Mouse (Mus musculus) neural tube, embryonic 11.5 days (tissue): ENCODE data around the gene Nagk. TPM values are rescaled to one million over a fixed set of nuclear protein-coding genes. Genes with fewer than 3 reads are reported as not detected.

Source experiments
- ATAC-seq: fragments of 200-750 bp; cut with Nextera tagmentation; 2 replicates; pipeline ENCODE4 v1.8.0; 2017; ENCODE audit warnings: moderate number of reproducible peaks, mild to moderate bottlenecking, moderate TSS enrichment, moderate library complexity; ENCODE audit not compliant: insufficient read depth, low FRiP score, low TSS enrichment
- DNase-seq: peaks from one replicate; pipeline ENCODE4 v3.0.0-alpha.2; 2015; ENCODE audit warnings: low spot score
- H3K27ac ChIP-seq: fragments of 300-500 bp; sonication (generic); 2 replicates; pipeline ENCODE4 v1.5.1; 2014; ENCODE audit warnings: low read depth, mild to moderate bottlenecking, low read length
- H3K27me3 ChIP-seq: fragments of 300-500 bp; sonication (generic); 2 replicates; pipeline ENCODE4 v1.6.1; 2014; ENCODE audit warnings: mild to moderate bottlenecking, low read length, mixed read lengths; ENCODE audit not compliant: control insufficient read depth, insufficient read depth
- H3K36me3 ChIP-seq: fragments of 300-500 bp; sonication (generic); 2 replicates; pipeline ENCODE4 v1.6.1; 2014; ENCODE audit warnings: mild to moderate bottlenecking, low read length, moderate library complexity, mixed read lengths; ENCODE audit not compliant: control insufficient read depth, insufficient read depth
- H3K4me1 ChIP-seq: fragments of 300-500 bp; sonication (generic); 2 replicates; pipeline ENCODE4 v1.6.1; 2014; ENCODE audit warnings: low read length, mixed read lengths; ENCODE audit not compliant: control insufficient read depth, insufficient read depth
- H3K4me2 ChIP-seq: fragments of 300-500 bp; sonication (generic); 2 replicates; pipeline ENCODE4 v1.6.1; 2014; ENCODE audit warnings: low read depth, mild to moderate bottlenecking, moderate library complexity
- H3K4me3 ChIP-seq: fragments of 300-500 bp; sonication (generic); 2 replicates; pipeline ENCODE4 v1.5.1; 2014; ENCODE audit warnings: low read depth, low read length
- H3K9ac ChIP-seq: fragments of 300-500 bp; sonication (generic); 2 replicates; pipeline ENCODE4 v1.6.1; 2014; ENCODE audit warnings: mild to moderate bottlenecking, low read length
- H3K9me3 ChIP-seq: fragments of 300-500 bp; sonication (generic); 2 replicates; pipeline ENCODE4 v1.6.1; 2016; ENCODE audit warnings: low read length; ENCODE audit not compliant: control insufficient read depth
- WGBS: fragments of 180-500 bp; shearing (Covaris S2); extraction: QIAGEN DNeasy Blood & Tissue Kit; methylation state at CpG from one replicate; pipeline ENCODE4 v1.1.7; 2014; 5-methylcytosine and 5-hydroxymethylcytosine counted together
- polyA plus RNA-seq: library from polyadenylated mRNA; unstranded; fragments of >200 nt; fragmentation: Nextera tagmentation; extraction: Ambion mirVana; gene quantifications from 2 replicates; pipeline ENCODE4 v1.2.1, GENCODE M21; 2014

Gene Nagk
- polyA plus RNA-seq: 36.1 and 36.4 TPM in 2 replicates

DNA sequence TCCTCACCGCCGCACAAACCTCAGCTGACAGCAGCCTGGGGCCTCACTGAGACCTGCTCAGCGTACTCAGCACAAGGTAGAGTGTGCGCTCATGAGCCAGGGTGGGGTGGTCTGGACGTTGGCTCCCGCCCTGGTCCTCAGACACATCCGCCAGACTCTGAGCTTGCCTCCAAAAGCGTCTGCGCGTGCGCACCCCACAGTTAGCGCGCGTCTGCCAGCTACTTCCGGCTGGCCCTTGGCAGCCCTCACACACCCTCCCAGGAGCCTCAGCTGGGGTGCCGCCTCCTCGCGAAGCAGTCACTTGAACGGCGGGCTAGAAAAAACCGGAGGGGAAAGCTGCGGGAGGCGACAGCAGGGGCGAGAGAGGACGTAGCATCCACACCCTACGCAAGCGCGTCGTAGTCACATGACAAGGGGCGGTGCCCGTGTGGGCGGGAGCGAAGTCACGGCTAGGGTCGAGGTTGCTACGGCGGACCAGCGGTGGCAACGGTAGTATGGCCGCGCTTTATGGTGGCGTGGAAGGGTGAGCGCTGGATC is at the start of gene Nagk:
Nagk (plus strand) TSS at position 223 of the 537 bp plus-strand sequence.
- Histone ChIP-seq H3K27ac (peak within 1 kb of the TSS; percentile 89), H3K4me2 (peak within 1 kb of the TSS; percentile 91), H3K4me3 (peak within 1 kb of the TSS; percentile 62), H3K9me3 (no peaks in the 10 kb centered on the region), H3K27me3 (no peaks in the 10 kb centered on the region), H3K9ac (peak within 1 kb of the TSS; percentile 81), H3K36me3 (no peaks in the 10 kb centered on the region), H3K4me1 (0 out of 2 replicates have a peak, but pooled peaks cover 7% of the 10 kb centered on the region)
- peak; percentile 92 for DNase-seq
- ATAC-seq: peak; percentile 97
- under 1% methylated on average over 43 of the region's 43 CpGs for WGBS

DNA sequence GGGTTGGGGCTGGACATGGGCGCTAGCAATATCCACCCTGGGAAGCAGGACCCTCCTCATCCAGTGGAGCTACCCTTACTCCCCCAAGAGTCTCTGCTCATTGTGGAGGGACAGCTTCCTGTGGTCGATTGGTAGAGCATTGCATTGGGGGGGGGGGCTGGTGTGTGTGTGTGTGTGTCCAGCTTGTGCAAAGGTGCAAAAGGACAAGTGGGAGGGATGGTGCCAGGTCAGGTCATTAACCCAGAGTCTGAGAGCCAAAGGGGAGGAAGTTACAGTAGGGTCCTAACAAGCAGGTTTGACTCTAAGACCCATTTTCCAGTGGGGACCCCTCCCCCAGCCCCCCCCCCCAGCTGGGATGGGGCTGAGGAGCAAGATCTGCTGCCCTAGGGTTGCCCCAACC is 49.3 kb upstream of the Nagk start:
- Histone ChIP-seq H3K4me1 (no peaks in the 10 kb centered on the region), H3K4me2 (no peak overlapping the region), H3K36me3 (no peaks in the 10 kb centered on the region), H3K9ac (no peak overlapping the region), H3K27me3 (no peaks in the 10 kb centered on the region), H3K9me3 (no peaks in the 10 kb centered on the region), H3K4me3 (no peak overlapping the region), H3K27ac (no peak overlapping the region)
- DNase-seq (no peak), ATAC-seq (no peak)
- WGBS: 51% methylated on average over 2 of the region's 2 CpGs

DNA sequence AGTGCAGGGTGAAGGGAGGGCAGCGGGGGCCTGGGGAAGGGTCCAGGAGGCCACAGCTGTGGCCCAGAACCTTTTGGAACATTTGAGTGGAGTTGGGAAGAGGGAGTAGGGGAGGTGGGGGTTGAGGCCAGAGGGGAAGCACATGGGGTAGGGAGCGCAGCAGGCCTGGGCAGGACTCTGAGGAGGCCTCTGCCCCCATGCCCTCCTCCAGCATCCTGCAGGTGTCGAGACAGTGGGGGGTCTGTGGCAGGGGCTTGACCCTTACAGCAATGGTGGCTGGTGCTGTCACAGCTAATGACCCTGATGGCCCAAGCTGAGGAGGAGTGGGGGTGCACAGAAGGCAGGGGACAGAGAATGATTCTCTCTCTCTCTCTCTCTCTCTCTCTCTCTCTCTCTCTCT is 45.5 kb upstream of the Nagk start:
- no peak overlapping the region for H3K4me3 ChIP-seq
- ATAC-seq (no peak), DNase-seq (no peak)
- H3K36me3 ChIP-seq: no peaks in the 10 kb centered on the region
- no peak overlapping the region for H3K4me2 ChIP-seq
- no peak overlapping the region for H3K27ac ChIP-seq
- peaks cover 4% of the 10 kb centered on the region; the same call in 1 of the 2 replicates for H3K27me3 ChIP-seq
- H3K9me3 ChIP-seq: no peaks in the 10 kb centered on the region
- no peak overlapping the region for H3K9ac ChIP-seq
- 32% methylated on average over 2 of the region's 3 CpGs for WGBS
- no peaks in the 10 kb centered on the region for H3K4me1 ChIP-seq

DNA sequence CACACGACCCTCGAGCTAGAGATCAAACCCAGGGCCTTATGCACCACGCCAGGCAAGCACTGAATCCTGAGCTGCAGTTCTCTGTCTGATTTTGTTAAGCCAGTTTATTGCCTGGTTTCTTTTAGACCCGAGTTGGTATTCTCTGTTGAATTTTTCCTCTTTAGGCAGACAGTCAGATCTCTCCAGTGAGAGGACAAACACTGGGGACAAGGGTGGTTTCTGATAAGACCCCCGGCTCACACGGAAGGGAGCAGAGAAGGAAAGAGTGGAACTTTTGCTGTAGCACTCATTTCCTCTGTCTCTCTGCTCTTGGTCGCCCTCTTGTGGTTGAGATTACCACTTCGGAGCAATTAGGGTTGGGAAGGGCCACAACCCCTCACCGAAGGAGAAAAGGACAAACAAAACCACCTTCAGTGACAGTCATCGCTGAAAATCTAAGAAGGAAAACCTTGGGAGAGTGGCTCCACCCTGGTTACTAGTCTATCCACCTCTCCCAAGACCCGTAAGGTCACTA is 44.6 kb upstream of the Nagk start:
- 10% methylated on average over 11 of the region's 11 CpGs for WGBS
- Histone ChIP-seq H3K36me3 (no peaks in the 10 kb centered on the region), H3K9ac (no peak overlapping the region), H3K4me3 (no peak overlapping the region), H3K9me3 (no peaks in the 10 kb centered on the region), H3K27me3 (peaks cover 4% of the 10 kb centered on the region; the same call in 1 of the 2 replicates), H3K4me1 (no peaks in the 10 kb centered on the region), H3K27ac (no peak overlapping the region), H3K4me2 (no peak overlapping the region)
- DNase-seq (peak; percentile 70), ATAC-seq (no peak)

DNA sequence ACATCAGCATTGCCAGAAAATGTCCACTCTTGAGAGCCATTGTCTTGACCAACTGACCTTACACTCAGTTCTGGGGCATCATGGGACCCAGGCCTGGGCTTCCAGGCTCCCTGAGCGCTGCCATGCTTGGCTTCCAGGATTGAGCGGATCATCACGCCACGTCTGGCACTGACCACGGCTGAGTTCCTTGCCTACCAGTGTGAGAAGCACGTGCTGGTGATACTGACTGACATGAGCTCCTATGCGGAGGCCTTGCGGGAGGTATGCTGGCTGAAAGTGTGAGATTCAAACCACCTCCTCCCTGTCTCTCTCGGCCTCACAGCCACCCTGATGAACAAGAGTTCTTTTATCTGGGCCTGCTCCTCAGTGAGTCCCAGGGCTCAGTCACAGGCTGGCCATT is 38.7 kb upstream of the Nagk start:
- Histone ChIP-seq H3K4me3 (no peak overlapping the region), H3K4me1 (no peaks in the 10 kb centered on the region), H3K36me3 (no peaks in the 10 kb centered on the region), H3K9me3 (no peaks in the 10 kb centered on the region), H3K9ac (no peak overlapping the region), H3K27ac (no peak overlapping the region), H3K27me3 (peaks cover 36% of the 10 kb centered on the region), H3K4me2 (no peak overlapping the region)
- DNase-seq (no peak), ATAC-seq (no peak)
- 66% methylated on average over 9 of the region's 9 CpGs for WGBS

DNA sequence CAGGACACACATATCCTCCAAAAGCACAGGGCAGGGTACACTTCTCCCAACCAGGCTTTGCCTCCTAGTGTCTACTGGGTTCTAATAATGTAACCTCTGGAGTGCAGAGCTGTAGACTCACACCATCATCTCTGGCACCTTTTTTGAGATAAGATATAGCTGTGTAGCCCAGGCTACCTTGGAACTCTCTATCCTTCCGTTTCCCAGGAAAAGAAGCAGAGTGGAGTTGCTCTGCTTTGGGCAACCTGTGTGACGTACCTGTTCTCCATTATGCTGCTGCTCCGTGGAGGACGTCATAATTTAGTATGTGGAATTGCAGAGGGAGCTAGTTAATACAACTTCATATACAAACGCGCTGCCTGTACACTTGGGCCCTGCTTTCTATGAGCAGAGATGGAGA is 32.4 kb upstream of the Nagk start, which contains the start of gene Ankrd53:
Ankrd53 (plus strand) TSS at position 301 of the 400 bp plus-strand sequence.
- no peak for DNase-seq
- 17% methylated on average over 6 of the region's 6 CpGs for WGBS
- no peak for ATAC-seq
- Histone ChIP-seq H3K27me3 (peaks cover 47% of the 10 kb centered on the region), H3K27ac (no peak within 1 kb of the TSS), H3K4me1 (peaks cover 6% of the 10 kb centered on the region), H3K4me2 (peak within 1 kb of the TSS; percentile 44), H3K36me3 (no peaks in the 10 kb centered on the region), H3K9ac (no peak within 1 kb of the TSS), H3K4me3 (peak within 1 kb of the TSS; percentile 15), H3K9me3 (no peaks in the 10 kb centered on the region)

DNA sequence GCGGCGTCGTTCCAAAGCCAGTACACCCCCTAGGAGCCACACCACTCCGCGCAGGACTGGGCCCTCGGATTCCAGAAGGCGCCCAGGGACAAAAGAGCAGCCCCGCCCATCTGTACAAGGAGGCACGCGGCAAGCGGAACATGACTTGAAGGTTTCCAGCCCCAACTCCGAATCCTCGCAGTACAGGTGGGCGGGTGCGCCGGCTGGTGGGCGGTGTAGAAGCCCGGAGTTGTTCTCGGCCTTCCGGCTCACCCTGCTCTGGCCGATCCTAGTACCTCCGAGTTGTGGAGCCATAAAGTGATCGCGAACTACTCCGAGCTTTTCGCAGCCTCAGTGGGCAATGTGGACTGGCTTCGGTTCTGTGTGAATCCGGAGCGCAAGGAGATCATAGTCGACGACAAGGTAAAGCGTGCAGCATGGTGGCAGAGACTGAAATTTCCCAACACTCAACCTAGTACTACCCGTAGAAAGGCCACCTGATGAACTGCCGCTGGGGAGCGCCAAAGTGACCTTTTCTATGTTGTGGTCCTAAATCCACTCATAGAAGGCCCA is 31.8 kb upstream of the Nagk start:
- no peaks in the 10 kb centered on the region for H3K36me3 ChIP-seq
- DNase-seq (peak; percentile 32), ATAC-seq (no peak; the same call in 1 of the 2 replicates)
- WGBS: under 1% methylated on average over 35 of the region's 35 CpGs
- H3K4me2 ChIP-seq: peak overlapping the region; percentile 44
- H3K27ac ChIP-seq: no peak overlapping the region
- H3K4me1 ChIP-seq: peaks cover 6% of the 10 kb centered on the region
- no peaks in the 10 kb centered on the region for H3K9me3 ChIP-seq
- no peak overlapping the region for H3K9ac ChIP-seq
- peaks cover 41% of the 10 kb centered on the region for H3K27me3 ChIP-seq
- H3K4me3 ChIP-seq: peak overlapping the region; percentile 15

DNA sequence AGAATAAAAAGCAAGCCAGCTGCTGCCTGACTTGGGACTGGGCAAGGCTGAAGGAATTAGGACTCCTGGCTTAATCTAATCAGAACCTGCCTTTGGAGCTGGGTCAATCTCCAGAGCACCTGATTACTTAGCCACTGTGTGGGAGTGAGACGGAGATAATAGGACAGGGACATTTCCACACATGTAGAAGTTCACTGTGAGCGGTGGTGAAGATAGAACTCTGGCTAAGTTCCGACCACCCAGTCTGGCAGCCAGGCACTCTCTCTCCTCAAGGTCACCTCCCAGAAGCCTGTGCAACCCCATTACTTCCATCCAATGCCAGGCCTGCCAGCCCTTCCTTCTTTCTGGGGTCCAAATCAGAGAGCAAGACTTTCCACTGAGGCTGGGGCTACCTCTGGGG is 27.8 kb upstream of the Nagk start:
- 92% methylated on average over 3 of the region's 3 CpGs for WGBS
- no peaks in the 10 kb centered on the region for H3K9me3 ChIP-seq
- no peak overlapping the region for H3K9ac ChIP-seq
- H3K27ac ChIP-seq: no peak overlapping the region
- H3K27me3 ChIP-seq: peaks cover 18% of the 10 kb centered on the region
- no peak for ATAC-seq
- no peak overlapping the region for H3K4me3 ChIP-seq
- H3K4me1 ChIP-seq: peaks cover 6% of the 10 kb centered on the region
- DNase-seq: no peak
- peaks cover 2% of the 10 kb centered on the region; the same call in 1 of the 2 replicates for H3K36me3 ChIP-seq
- no peak overlapping the region for H3K4me2 ChIP-seq

DNA sequence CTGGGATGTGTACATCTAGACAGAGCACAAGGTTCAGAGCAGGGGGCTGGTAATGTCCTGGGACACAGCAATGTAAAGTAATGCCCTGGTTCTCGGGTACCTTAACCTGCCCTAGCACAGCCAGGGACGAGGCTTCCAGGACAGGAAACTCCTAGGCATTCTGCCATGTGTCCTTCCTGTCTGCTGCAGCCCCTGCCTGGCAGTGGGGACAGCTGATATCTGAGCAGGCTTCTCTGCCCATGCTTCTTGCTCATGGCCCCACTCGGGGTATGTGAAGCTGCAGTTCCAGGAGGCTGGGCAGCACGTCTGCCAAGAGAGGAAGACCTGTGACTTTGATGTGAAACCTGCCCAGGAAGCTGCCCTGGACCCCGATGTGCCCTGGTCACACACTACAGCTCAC is 26.3 kb upstream of the Nagk start:
- H3K4me3 ChIP-seq: no peak overlapping the region
- no peaks in the 10 kb centered on the region for H3K4me1 ChIP-seq
- H3K27me3 ChIP-seq: peaks cover 3% of the 10 kb centered on the region
- H3K27ac ChIP-seq: no peak overlapping the region
- no peak for ATAC-seq
- H3K9ac ChIP-seq: no peak overlapping the region
- no peaks in the 10 kb centered on the region for H3K9me3 ChIP-seq
- H3K4me2 ChIP-seq: no peak overlapping the region
- H3K36me3 ChIP-seq: peaks cover 2% of the 10 kb centered on the region; the same call in 1 of the 2 replicates
- 89% methylated on average over 5 of the region's 5 CpGs for WGBS
- DNase-seq: no peak
